Mouse (Mus musculus) lung, postnatal 25 days (tissue): ENCODE measurements around the gene Arid4a.
A peak's percentile ranks its signal among the peaks of the same experiment; 100 is the strongest.
"Not testable (repeated sequence)": the region's sequence is repeated elsewhere in the genome, so short reads cannot be mapped to it uniquely, and the experiment has no call there.

Experiments
- DNase-seq: peaks from one replicate; pipeline ENCODE4 v3.0.0; 2022; ENCODE audit warnings: low spot score

Arid4a gene

DNA sequence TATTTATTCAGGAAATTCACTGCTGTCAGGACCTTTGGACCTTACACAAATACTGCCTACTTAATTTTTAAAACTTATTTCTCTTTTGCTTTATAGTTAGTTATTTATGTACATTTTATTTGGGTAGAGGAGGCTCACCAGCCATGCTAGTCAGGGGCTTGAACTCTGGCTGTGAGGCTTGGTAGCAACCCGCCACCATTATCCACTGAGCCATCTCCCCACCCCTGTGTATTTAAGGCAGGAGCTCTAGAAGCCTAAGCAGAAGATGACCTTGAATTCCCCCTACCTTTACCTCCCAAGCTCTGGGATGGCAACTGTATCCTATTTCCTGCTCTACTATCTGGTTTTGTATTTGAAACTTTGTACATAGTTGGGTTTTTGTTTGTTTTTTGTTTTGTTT lies 37.7 kb downstream of the Arid4a start:
- no peak for DNase-seq

- DNase-seq: no peak
These were observed 39.7 kb downstream of the Arid4a start for GRCm38 (mm10) chr12:71055537-71055936.

DNA sequence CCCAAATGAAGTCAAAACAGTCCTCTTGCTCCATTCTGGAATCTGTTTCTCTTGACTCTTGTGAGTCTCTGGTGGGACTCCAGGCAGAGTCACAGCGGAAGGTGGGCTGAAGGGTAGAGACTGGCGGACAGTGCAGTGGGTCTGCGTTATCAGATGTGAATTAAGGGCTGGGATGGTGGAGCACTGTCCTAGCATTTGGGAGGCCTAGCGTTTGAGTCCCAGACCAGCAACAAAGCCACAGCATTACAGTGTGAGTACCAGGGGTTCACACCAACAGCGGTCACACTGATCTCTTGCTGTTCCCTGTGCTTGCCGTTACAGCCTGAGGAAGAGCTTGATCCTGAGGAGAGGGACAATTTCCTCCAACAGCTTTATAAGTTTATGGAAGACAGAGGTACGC lies 44.0 kb downstream of the Arid4a start:
- no peak for DNase-seq

- DNase-seq: no peak
These were observed 54.1 kb downstream of the Arid4a start for GRCm38 (mm10) chr12:71069846-71070245.

GRCm38 (mm10) chr12:71072048-71072447 lies 56.3 kb downstream of the Arid4a start:
- no peak for DNase-seq

DNA sequence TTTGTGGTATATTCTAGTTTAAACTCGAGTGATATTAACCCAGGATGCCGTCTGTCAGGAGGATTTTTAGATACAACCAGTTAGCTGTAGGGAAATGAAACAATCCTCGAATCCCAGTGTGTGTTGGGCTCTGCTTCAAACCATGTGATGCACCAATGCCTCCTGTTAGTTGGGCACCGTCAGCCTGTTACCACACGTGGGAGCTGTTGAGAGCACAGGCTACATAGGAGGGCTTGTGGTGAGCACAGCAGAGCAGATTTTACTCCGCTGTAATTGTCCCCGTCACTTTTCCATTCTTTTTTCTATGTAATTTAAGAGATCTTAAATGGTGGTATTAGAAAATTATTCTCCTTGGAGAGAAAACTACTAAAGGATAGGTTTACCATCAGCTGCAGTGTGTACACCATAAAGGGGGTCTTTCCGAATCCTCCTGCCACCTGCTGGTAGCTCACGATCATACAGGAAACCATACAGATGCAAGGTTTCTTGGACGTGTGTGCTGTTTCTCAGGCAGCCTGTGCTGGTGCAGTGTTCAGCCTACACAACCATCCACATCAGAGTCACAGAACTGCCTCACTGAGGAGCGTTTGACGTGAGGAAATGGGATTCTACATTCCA lies 57.4 kb downstream of the Arid4a start:
- no peak for DNase-seq

DNA sequence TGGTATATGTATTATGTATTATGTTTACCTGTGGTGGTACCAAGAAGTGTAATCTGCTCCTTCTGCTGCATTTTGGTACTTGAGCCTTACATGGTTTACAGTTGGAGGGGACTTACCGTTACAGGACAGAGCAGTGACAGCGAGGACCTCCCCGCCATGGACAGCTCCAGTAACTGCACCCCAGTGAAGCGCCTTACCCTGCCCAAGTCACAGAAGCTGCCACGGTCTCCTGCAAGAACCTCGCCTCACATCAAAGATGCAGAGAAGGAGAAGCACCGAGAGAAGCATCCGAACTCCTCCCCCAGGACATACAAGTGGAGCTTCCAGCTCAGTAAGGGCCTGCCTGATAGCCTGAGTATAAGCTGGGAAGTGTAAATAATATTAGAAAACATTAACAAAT lies 70.5 kb downstream of the Arid4a start:
- no peak for DNase-seq

GRCm38 (mm10) chr12:71104275-71104674 lies 88.5 kb downstream of the Arid4a start:
- DNase-seq: not testable (repeated sequence)

GRCm38 (mm10) chr12:71107216-71107771 lies 91.5 kb downstream of the Arid4a start:
- DNase-seq: no peak

DNA sequence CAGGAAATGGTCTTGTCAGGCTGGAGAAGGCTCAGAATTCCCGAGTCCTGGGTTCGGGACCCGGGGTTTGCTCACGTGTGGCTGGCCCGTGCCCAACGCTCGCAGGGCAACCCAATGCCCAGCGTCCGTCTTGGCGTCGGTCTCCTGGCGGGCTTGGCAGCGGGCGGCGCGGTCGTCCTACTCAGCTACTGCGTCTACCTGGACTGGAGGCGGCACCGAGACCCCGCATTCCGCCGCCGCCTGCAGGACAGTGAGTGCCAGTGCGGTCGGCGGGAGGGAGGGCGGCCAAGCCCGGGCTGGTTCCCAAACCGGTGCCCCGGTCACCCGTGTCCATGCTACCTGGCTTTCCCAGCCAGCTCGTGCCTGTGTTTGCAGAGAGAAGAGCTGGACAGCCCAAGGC lies 95.5 kb downstream of the Arid4a start, which contains the start of gene Tomm20l:
Gene Tomm20l, plus strand, starts transcription at position 98 of the 400 bp plus-strand sequence.
- DNase-seq: peak; percentile 58

- no peak for DNase-seq
These were observed 97.3 kb downstream of the Arid4a start for GRCm38 (mm10) chr12:71113074-71113473.

DNA sequence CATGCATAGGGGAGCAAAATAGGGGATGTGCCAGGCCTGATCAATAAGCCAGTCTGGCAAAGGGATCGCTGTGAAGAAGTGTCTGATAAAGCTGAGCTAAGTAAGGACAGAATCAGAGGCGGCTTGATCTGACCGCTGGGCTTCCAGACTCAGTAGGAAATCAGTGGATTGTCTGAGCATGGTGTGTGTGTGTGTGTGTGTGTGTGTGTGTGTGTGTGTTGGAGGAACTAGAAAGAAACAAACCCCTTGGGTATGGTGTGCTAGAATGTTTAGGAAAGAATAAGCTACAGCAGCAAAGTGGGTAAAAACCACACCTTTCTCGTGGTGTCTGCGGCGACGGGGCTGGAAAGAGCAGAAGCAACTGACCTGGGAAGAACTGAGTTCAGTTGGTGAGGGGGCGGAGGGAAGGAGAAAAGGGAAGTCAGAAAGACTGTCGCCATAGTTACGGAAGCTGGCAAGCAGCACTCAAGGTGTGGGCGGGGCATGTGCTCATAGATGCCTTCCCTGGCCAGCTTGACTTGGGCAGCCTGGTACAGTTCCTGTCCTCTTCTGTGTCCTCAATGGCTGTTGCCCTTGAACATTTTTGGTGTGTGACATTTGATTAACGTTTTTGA lies 98.0 kb downstream of the Arid4a start:
- peak; percentile 78 for DNase-seq

DNA sequence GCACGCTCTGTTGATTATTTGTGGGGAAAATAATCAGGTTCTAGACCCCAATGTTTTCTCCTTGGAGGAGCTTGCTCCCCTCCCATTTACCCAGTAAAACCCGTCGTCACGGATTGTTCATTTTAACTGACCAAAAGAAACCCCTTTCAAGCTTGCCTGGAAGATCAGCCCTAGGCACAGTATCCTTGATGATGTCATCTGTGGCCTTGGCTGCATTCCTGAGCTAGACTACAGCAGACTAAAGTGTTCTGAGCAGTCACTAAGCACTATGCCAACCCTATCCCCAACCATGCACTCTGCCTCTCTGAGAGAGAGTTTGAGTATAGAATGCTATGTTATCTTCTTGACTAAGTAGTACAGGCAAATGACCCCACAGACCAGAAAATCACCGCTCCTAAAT lies 100.6 kb downstream of the Arid4a start:
- no peak for DNase-seq

- DNase-seq: no peak
These were observed 106.9 kb downstream of the Arid4a start for GRCm38 (mm10) chr12:71122731-71123130.

DNA sequence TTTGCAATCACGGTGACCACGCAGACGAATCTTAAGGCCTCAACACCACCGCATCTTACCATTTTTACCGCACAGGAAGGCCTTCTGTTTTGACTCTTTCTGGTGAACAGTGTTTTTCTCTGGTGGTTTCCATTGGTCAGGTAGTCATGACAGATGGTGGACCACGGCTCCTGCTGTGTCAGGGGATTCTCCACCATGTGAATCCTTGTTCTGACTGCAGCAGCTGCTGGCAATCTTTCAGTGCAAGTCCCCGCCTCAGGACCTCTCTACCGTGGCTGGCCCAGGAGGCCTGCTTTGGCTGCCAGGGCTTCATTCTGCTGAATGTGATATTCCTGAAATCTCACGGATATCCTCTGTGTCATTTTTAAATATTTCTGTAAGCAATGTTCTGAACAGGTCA lies 107.5 kb downstream of the Arid4a start:
- no peak for DNase-seq

GRCm38 (mm10) chr12:71135581-71135980 lies 119.8 kb downstream of the Arid4a start:
- no peak for DNase-seq

DNA sequence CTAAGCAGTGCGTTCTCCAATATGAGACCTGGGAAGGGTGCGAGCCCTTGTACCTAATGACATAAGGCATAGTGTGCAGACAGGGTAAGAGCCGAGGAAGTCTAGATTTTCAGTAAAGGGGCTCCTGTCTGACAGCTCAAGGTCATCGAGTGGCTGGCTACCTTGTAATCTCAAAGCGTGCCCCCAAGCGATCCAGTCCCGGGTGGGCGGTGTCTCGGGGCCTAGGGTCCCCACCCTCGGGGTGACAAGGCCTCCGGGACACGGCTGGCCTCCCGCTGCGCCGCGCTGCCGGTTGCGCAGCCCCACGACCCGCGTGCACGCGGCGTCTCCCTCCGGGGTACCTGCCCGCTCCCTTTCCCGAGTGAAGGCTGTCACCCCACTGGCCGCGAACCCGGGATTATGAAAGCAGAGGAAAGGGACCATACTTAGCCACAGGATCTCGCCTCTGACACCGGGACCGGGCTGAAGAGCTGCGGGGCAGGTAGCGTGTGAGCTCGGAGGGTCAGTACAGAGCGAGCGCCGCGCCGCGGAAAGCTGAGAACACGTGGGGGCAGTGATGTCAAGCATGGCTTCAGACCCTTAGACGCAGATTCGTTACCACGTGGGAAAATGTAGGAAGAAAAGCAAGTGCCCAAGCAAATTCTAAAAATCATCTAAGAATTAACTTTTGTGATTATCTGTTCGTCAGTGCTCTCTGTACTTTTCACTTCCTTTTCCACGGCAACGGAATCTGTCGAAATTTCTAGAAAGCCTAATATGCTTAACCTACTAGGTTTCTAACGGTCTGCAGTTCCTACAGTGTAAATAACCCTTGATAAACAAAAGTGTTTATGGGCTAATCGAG lies 120.6 kb downstream of the Arid4a start, which contains the start of the genes Timm9 and 2700049A03Rik:
Gene Timm9, minus strand, starts transcription at position 555 of the 844 bp plus-strand sequence.
Gene 2700049A03Rik, plus strand, starts transcription at position 719 of the 844 bp plus-strand sequence.
- DNase-seq: peak; percentile 61

GRCm38 (mm10) chr12:71136974-71137491 lies 121.2 kb downstream of the Arid4a start:
- peak; percentile 76 for DNase-seq

DNA sequence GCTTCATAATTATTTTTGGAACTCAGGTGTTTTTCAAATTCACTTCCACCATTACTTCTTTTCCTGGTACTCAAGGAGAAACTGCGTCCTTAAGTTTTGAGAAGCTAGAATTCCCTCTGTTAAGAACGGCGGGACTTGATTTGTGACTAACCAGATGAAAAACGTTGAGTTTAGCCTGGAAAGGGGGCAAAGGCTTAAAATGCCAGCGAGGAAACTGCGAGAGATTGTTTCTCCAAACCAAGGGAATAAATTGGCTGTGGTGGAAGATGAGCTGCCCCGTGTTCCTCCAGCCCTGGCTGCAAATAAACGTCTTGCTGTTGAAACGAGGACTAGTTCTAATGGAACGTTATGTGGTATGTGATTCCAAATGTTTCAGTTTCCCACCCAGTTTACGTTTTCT lies 121.9 kb downstream of the Arid4a start:
- DNase-seq: no peak

- DNase-seq: peak; percentile 8
These were observed 123.6 kb downstream of the Arid4a start for GRCm38 (mm10) chr12:71139258-71139828.

DNA sequence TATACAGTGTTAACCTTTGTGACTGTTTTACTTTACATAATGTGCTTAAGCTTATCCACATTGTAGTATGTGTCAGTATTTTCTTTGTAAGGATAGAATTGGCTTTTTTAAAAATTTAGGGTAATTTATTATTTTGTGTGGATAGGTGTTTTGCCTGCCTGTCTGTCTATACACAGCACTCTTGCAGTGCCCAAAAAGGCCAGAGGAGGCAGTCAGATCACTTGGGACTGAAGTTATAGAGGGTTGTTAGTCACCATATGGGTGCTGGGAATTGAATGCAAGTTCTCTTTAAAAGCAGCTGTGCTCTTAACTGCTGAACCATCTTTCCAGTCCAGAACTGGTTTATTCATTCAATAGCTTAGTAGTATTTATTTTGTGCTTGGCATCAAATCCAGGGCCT lies 125.4 kb downstream of the Arid4a start:
- no peak for DNase-seq

DNA sequence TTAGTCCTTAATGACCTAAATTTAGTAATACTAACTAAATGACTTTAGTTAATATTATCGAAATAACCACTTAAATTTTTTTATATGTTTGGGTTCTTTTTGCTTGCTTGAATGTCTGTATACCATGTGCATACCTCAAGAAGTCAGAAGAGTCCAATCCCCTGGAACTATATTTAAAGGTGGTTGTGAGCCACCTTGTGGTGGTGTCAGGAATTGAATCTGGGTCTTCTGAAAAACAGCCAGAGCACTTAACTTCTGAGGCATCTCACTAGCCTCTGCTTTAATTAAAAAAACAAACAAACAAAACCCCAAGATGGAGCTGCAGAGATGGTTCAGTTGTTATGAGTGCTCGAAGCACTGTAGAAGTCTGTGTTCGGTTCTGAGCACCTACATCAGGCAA lies 131.9 kb downstream of the Arid4a start:
- DNase-seq: peak; percentile 41
